Mouse (Mus musculus) kidney, embryonic 14.5 days (tissue): ENCODE data around the gene Tmem150c. TPM values are rescaled to one million over a fixed set of nuclear protein-coding genes. Genes with fewer than 3 reads are reported as not detected.
A peak's percentile ranks its signal among the peaks of the same experiment; 100 is the strongest.

Experiments used
- ATAC-seq: fragments of 200-750 bp; cut with Nextera tagmentation; 2 replicates; pipeline ENCODE4 v1.8.0; 2017; ENCODE audit warnings: moderate number of reproducible peaks, mild to moderate bottlenecking, moderate TSS enrichment, moderate library complexity; ENCODE audit not compliant: low FRiP score, low TSS enrichment
- H3K27ac ChIP-seq: fragments of 300-500 bp; sonication (generic); 2 replicates; pipeline ENCODE4 v1.5.1; 2014; ENCODE audit warnings: low read depth, mild to moderate bottlenecking, low read length, moderate library complexity, mixed read lengths
- H3K27me3 ChIP-seq: fragments of 300-500 bp; sonication (generic); 2 replicates; pipeline ENCODE4 v1.6.1; 2014; ENCODE audit warnings: mild to moderate bottlenecking, low read length; ENCODE audit not compliant: control insufficient read depth, insufficient read depth
- H3K36me3 ChIP-seq: fragments of 300-500 bp; sonication (generic); 2 replicates; pipeline ENCODE4 v1.6.1; 2014; ENCODE audit warnings: low read length, mixed read lengths; ENCODE audit not compliant: control insufficient read depth, insufficient read depth
- H3K4me1 ChIP-seq: fragments of 300-500 bp; sonication (generic); 2 replicates; pipeline ENCODE4 v1.6.1; 2014; ENCODE audit warnings: low read length, mixed read lengths; ENCODE audit not compliant: control insufficient read depth, insufficient read depth
- H3K4me2 ChIP-seq: fragments of 300-500 bp; sonication (generic); replicated peaks from 2 replicates; pipeline ENCODE4 v1.6.1; 2014; ENCODE audit warnings: low read depth, mild to moderate bottlenecking, low read length
- H3K4me3 ChIP-seq: fragments of 300-500 bp; sonication (generic); 2 replicates; pipeline ENCODE4 v1.5.1; 2014; ENCODE audit warnings: mild to moderate bottlenecking, low read length
- H3K9ac ChIP-seq: fragments of 300-500 bp; sonication (generic); 2 replicates; pipeline ENCODE4 v1.6.1; 2014; ENCODE audit warnings: low read depth, mild to moderate bottlenecking, low read length, moderate library complexity
- H3K9me3 ChIP-seq: fragments of 300-500 bp; sonication (generic); 2 replicates; pipeline ENCODE4 v1.6.1; 2016; ENCODE audit warnings: low read length; ENCODE audit not compliant: control insufficient read depth
- WGBS: fragments of 180-500 bp; shearing (Covaris S2); extraction: QIAGEN DNeasy Blood & Tissue Kit; methylation state at CpG from one replicate; pipeline ENCODE4 v1.1.7; 2014; 5-methylcytosine and 5-hydroxymethylcytosine counted together
- polyA plus RNA-seq: library from polyadenylated mRNA; unstranded; fragments of >200 nt; fragmentation: Nextera tagmentation; extraction: Ambion mirVana; gene quantifications from 2 replicates; pipeline ENCODE4 v1.2.1, GENCODE M21; 2014

Tmem150c gene
- polyA plus RNA-seq, 1 experiment from 2014 or later: 12.7 TPM

DNA sequence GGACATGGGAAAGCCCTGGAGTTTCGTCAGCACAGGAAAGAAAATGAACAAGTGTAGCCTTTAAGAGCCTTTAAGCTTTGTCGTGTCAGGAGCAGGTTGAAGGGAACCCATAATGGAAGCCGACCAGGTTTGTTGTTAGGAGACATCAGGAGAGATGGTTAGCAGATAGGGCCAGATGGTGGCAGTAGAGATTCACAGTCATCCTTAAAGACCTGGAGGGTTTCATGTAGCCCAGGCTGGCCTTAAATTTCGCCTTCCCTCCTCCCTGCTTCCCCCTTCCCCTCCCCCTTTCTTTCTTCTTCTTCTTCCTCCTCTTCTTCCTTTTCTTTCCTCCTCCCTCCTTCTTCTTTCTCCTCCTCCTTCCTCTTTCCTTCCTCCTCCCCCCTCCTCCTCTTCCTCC lies 85.0 kb downstream of the Tmem150c start:
- peaks cover 5% of the 10 kb centered on the region; the same call in 1 of the 2 replicates for H3K4me1 ChIP-seq
- H3K27me3 ChIP-seq: no peaks in the 10 kb centered on the region
- H3K36me3 ChIP-seq: peaks cover 11% of the 10 kb centered on the region
- H3K4me3 ChIP-seq: no peak overlapping the region
- H3K9ac ChIP-seq: no peak overlapping the region
- no peaks in the 10 kb centered on the region for H3K9me3 ChIP-seq
- H3K4me2 ChIP-seq: no peak overlapping the region
- 48% methylated on average over 4 of the region's 4 CpGs for WGBS
- no peak overlapping the region for H3K27ac ChIP-seq
- ATAC-seq: no peak

DNA sequence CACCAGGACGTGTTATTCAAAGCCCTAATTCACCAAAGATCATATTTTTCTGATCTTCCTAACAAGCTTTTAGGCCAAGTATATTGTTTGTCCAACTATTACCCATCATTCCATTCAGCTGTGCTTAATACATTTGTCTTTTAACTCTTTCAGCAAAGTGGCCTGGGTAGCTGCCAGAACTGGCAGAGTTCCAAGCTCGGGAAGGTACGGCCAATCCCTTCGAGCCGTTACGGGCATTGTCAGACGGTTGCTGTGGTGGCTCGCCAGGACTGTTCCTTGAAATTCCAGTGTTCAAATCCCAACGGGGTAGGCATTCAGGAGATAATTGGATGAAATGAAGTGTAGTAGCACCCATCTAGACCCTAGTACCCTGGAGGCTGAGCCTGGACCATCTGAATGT lies 87.1 kb downstream of the Tmem150c start:
- H3K4me3 ChIP-seq: no peak overlapping the region
- peaks cover 25% of the 10 kb centered on the region for H3K36me3 ChIP-seq
- no peak overlapping the region for H3K9ac ChIP-seq
- WGBS: 92% methylated on average over 9 of the region's 9 CpGs
- no peaks in the 10 kb centered on the region for H3K9me3 ChIP-seq
- no peaks in the 10 kb centered on the region; the same call in 1 of the 2 replicates for H3K4me1 ChIP-seq
- H3K4me2 ChIP-seq: no peak overlapping the region
- no peaks in the 10 kb centered on the region for H3K27me3 ChIP-seq
- no peak for ATAC-seq
- no peak overlapping the region for H3K27ac ChIP-seq

DNA sequence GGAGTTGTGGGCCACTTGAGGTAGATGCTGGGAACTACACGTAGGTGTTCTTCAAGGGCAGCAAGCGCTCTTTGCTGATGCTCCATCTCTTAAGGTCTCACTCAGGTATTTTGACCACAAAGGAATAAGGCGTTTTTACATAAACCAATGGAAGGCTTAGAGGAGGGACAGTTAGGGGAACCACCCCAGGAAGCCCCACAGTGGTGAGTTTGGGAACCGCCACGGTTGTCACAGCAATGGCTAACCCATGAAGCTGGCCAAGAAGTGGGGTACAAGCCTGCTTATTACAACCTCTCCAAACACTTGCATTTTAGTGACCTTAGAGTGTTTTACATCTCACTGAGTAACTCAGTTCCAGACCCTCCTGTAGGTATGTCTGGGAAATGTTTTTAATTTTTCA lies 88.1 kb downstream of the Tmem150c start:
- Histone ChIP-seq H3K4me2 (no peak overlapping the region), H3K9me3 (no peaks in the 10 kb centered on the region), H3K27ac (no peak overlapping the region), H3K4me1 (no peaks in the 10 kb centered on the region), H3K4me3 (no peak overlapping the region), H3K36me3 (peaks cover 30% of the 10 kb centered on the region), H3K9ac (no peak overlapping the region), H3K27me3 (no peaks in the 10 kb centered on the region)
- ATAC-seq: no peak
- WGBS: 93% methylated on average over 5 of the region's 5 CpGs

DNA sequence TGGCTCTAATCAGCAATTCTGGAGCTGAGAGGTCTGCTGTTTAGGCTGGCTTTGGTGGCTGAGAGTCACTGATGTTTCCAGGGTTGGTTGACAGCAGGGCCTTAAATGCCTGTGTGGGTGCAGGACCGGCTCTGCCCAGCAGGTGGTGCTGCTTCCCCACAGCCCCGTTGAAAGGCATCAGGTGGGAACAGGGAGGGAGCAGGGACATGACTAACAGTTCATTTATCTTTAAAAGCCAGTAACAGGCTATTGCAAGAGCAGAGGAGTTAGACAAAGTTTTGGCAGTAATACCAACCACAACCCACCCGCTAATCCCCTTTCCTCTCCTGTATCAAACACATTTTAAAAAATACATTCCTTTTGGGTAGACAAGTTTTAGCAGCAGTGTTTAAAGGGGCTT lies 89.4 kb downstream of the Tmem150c start:
- H3K36me3 ChIP-seq: peaks cover 35% of the 10 kb centered on the region
- H3K9ac ChIP-seq: no peak overlapping the region
- ATAC-seq: 0 out of 2 replicates have a peak, but pooled peaks have one; percentile 43
- H3K4me3 ChIP-seq: no peak overlapping the region
- H3K4me1 ChIP-seq: no peaks in the 10 kb centered on the region
- 25% methylated on average over 3 of the region's 3 CpGs for WGBS
- no peak overlapping the region for H3K27ac ChIP-seq
- no peaks in the 10 kb centered on the region for H3K27me3 ChIP-seq
- no peaks in the 10 kb centered on the region for H3K9me3 ChIP-seq
- no peak overlapping the region for H3K4me2 ChIP-seq

DNA sequence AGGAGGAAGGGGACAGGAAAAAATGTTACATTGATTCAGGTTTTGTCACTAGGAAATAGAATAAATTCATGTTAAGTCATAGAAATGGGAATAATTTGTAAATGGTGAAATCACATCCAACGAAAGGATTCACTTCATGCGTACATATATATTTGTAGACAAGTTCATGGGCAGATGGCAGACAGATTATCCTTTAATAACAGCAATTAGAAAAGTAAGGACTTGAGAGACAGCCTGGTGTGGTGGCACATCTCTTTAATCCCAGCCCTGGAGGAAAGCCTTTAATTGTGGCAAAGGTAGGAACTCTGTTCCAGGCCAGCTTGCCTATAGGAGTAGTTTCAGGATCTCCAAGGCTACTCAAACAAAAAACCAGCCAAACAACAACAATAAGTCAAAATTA lies 90.1 kb downstream of the Tmem150c start:
- H3K4me3 ChIP-seq: no peak overlapping the region
- H3K27me3 ChIP-seq: no peaks in the 10 kb centered on the region
- WGBS: 88% methylated on average over 2 of the region's 2 CpGs
- H3K9me3 ChIP-seq: no peaks in the 10 kb centered on the region
- ATAC-seq: no peak
- no peak overlapping the region for H3K27ac ChIP-seq
- H3K36me3 ChIP-seq: peaks cover 41% of the 10 kb centered on the region
- no peak overlapping the region for H3K4me2 ChIP-seq
- no peak overlapping the region for H3K9ac ChIP-seq
- no peaks in the 10 kb centered on the region for H3K4me1 ChIP-seq

DNA sequence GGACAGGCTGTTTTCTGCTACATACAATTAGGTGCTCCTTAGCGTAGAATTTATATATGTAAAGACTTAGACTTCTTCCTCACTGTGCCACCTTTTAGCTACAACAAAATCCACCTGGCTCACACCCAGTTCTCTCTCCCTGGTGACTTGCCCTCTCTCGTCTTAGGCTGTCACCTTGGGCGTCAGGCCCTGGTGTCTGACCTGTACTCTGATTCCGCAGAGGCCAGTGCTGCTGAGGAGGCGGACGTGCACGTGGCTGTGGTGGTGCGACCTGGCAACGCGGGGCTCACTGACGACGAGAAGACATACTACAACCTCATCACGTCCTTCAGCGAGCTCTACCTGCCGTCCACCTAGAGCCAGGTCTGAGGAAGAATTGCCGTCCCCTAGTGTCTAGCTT lies 92.0 kb downstream of the Tmem150c start:
- ATAC-seq: no peak
- Histone ChIP-seq H3K4me1 (no peaks in the 10 kb centered on the region), H3K9ac (no peak overlapping the region), H3K27ac (no peak overlapping the region), H3K9me3 (no peaks in the 10 kb centered on the region), H3K27me3 (no peaks in the 10 kb centered on the region), H3K36me3 (peaks cover 47% of the 10 kb centered on the region), H3K4me3 (no peak overlapping the region), H3K4me2 (no peak overlapping the region)
- WGBS: 88% methylated on average over 16 of the region's 16 CpGs

DNA sequence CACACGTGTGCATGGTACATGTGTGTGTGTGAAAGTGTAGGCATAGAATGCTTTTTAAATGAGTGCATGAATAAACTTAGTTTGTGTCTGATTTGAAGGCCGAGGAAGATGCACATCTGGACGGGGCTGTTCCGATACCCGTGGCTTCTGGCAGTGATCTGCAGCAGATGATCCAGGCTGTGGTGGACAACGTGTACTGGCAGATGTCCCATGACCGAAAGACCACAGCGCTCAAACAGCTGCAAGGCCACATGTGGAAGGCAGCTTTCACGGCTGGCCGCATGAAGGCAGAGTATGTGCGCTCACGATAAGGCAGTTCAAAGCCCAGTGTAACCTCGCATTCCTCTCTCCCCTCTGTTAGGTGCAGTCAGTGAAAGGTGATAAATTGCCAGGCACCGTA lies 98.7 kb downstream of the Tmem150c start:
- ATAC-seq: no peak
- 96% methylated on average over 14 of the region's 14 CpGs for WGBS
- H3K36me3 ChIP-seq: peaks cover 50% of the 10 kb centered on the region
- H3K9me3 ChIP-seq: no peaks in the 10 kb centered on the region
- no peaks in the 10 kb centered on the region for H3K4me1 ChIP-seq
- no peaks in the 10 kb centered on the region for H3K27me3 ChIP-seq
- no peak overlapping the region for H3K9ac ChIP-seq
- no peak overlapping the region for H3K4me3 ChIP-seq
- no peak overlapping the region for H3K4me2 ChIP-seq
- H3K27ac ChIP-seq: no peak overlapping the region

DNA sequence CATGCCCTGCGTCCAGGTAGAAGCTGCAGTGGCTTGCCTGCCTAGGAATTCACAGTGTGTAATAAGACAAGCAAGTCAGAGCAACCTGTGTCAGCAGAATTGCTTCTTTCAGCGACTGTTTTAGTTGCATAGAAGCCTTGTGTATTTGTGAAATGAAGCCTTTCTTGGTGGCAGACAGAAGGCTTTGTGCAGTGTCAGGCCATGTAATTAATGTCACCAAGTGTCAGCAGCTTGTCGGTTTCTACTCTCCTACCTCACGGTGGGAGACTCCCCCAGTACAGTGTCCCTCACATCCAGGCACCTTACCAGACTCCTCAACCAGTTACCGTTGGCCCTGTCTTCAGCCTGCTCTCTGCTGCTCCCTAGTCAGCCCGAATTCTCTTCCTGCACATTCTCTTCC lies 100.3 kb downstream of the Tmem150c start:
- H3K27me3 ChIP-seq: no peaks in the 10 kb centered on the region
- no peak overlapping the region for H3K4me2 ChIP-seq
- H3K9me3 ChIP-seq: no peaks in the 10 kb centered on the region
- H3K4me3 ChIP-seq: no peak overlapping the region
- H3K4me1 ChIP-seq: no peaks in the 10 kb centered on the region
- 57% methylated on average over 6 of the region's 6 CpGs for WGBS
- no peak for ATAC-seq
- H3K27ac ChIP-seq: no peak overlapping the region
- H3K9ac ChIP-seq: no peak overlapping the region
- peaks cover 39% of the 10 kb centered on the region for H3K36me3 ChIP-seq

DNA sequence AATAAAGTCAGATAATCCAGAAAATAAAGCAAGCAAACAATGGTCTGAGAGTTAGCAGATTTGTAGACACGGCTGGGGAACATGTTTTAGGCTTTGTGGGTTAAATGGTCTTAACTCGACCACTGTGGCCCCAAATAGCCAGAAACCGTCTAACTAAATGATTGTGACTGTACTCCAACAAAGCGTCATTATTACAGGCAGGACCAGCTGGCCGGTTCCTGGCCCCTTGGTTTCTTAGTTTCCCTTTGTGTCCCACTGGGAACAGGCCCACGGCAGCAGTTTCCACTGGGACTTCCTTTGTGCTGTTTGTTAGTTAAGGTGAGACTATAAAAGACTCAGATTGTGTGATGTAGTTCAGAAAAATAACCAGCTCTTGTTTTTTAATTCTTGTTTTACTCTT lies 100.9 kb downstream of the Tmem150c start:
- ATAC-seq: no peak

More for the DNA sequence above, 100.9 kb downstream of the Tmem150c start:
- no peak overlapping the region for H3K4me2 ChIP-seq
- H3K4me1 ChIP-seq: no peaks in the 10 kb centered on the region
- peaks cover 33% of the 10 kb centered on the region for H3K36me3 ChIP-seq
- H3K9ac ChIP-seq: no peak overlapping the region
- 66% methylated on average over 6 of the region's 6 CpGs for WGBS
- no peak overlapping the region for H3K27ac ChIP-seq
- H3K27me3 ChIP-seq: no peaks in the 10 kb centered on the region
- no peak overlapping the region for H3K4me3 ChIP-seq
- H3K9me3 ChIP-seq: no peaks in the 10 kb centered on the region
